Mouse (Mus musculus): ENCODE results near the gene Nav2.

GRCm38 (mm10) chr7:49560012-49560411, 651.5 kb downstream of the Nav2 start:
- no peak for TF ChIP-seq GATA1 (IDR thresholded peaks at IDR 0.05; ENCODE audit: borderline replicate concordance, low read length)
- TF ChIP-seq FLI1 (IDR thresholded peaks at IDR 0.05; ENCODE audit: low read length) = no peak
